Mouse (Mus musculus) gonadal fat pad, adult 2 months (tissue): Measurements from ENCODE around the gene Slc16a8. TPM values are rescaled to one million over a fixed set of nuclear protein-coding genes. Genes with fewer than 3 reads are reported as not detected.

Experiments used
- DNase-seq: peaks from one replicate; pipeline ENCODE4 v3.0.0-alpha.2; 2012; ENCODE audit warnings: low read depth
- polyA plus RNA-seq: library from polyadenylated mRNA; depleted of rRNA; stranded (reverse); fragments of >200 nt; gene quantifications from 2 replicates; pipeline ENCODE4 v1.2.3, GENCODE M21; 2012; rRNA removed

Slc16a8 gene
- polyA plus RNA-seq, 1 experiment = 0.26 TPM

DNA sequence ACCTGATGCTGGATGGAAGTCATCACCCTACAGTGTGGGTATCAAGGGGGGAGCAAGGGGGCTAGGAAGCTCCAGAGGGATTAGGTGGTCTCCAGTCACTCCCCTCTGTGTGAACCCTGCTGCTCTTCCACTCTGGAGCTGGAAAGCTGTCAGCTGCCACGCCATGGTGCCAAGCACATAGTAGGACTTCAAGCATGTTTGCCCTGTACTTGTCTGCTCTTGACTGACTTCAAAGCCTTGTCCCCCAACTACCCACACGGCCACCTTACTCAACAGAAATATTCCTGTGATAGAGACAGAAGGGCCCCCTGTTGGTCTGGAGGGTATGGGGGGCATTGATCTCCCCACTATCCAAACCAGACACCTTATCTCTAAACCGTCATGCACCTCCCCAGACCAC lies 38.4 kb downstream of the Slc16a8 start:
- no peak for DNase-seq

GRCm38 (mm10) chr15:79213591-79213990 lies 41.0 kb downstream of the Slc16a8 start:
- no peak for DNase-seq

- DNase-seq = no peak
Measured at GRCm38 (mm10) chr15:79212750-79213446, 41.7 kb downstream of the Slc16a8 start.

- no peak for DNase-seq
Measured at GRCm38 (mm10) chr15:79210357-79210756, 44.2 kb downstream of the Slc16a8 start.

- DNase-seq = no peak
Measured at GRCm38 (mm10) chr15:79208758-79209439, 45.7 kb downstream of the Slc16a8 start.

DNA sequence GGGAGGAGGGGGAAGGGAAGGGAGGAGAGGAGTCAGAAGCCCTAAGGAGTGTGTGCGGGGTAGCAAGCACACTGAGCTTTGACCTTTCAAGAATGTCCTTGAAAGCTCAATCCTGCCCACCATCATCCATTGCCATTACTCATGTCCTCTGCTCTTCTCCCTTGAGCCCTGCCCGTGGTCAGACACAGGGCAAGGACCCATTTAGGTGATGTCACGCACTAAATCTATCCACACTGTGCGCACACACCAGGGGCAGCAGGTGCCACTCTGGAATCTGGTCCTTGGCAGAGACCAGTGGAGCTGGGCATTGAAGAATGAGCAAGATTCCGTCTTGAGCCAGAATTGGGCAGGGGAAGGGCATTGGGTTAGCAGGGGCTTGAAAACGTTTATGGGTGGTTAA lies 46.4 kb downstream of the Slc16a8 start:
- DNase-seq = no peak

DNA sequence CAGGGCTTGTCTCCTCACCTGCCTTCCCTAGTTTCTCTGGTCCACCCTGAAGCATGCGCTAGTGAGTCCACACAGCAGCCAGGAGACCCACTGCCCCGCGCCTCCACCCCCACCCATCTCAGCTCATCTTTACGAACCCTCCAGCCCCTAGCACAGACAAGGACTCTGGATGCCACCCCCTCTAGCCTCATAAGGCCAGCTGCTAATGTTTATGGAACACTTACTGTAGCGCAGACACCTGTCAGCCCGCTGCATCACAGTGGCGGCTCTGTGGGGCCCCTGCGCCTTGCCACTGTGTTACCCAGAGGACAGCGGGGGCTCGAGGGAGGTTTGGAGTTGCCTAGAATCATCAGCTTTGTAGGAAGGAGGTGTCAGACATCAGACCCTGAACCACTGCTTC lies 52.0 kb downstream of the Slc16a8 start:
- DNase-seq = no peak

DNA sequence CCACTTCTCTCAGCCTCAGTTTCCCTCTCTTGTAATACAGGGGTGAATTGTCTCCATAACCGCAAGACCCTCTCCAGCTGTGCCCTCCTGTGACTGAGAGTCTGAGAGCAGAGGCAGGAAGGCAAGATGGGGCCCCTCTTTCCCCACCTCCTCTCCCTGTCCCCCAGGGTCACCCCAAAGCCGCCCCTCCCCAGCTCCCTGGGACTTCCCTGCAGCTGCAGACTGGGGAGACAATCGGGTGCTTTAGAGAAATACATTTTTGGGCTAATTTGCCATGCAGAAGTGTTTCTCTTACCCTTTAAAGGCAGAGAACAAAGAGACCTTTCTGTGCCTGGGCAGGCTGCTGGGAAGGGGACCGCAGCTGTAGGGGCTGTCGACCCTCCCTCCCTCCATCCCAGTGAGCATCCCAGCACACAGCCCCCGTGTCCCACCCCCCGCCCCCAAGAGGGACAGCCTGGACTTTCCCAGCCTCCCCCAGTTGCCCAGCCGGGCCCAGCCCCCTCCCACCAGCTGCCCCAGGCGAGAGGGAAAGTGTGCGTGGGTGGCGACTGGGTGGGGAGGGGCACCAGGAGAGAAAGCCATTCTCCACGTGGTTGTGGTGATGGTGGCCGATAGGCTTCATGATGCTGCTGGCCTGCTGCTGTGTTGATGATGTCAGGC lies 52.9 kb downstream of the Slc16a8 start:
- DNase-seq = no peak

Other genes starting within 250 kb of the Slc16a8 start
- gene H1f0, start 226.3 kb downstream of the Slc16a8 start, polyA plus RNA-seq = 71.6 and 91.7 TPM in 2 replicates
- gene Galr3, start 212.9 kb downstream of the Slc16a8 start, polyA plus RNA-seq = 1.7 and 2.9 TPM in 2 replicates
- 58.2 and 59.8 TPM in 2 replicates for gene Ankrd54, start 191.9 kb downstream of the Slc16a8 start, polyA plus RNA-seq
- gene Eif3l, start 179.6 kb downstream of the Slc16a8 start, polyA plus RNA-seq = 176 and 195 TPM in 2 replicates
- gene Micall1, start 145.9 kb downstream of the Slc16a8 start, polyA plus RNA-seq = 25.2 and 28.3 TPM in 2 replicates
- gene Polr2f, start 113.8 kb downstream of the Slc16a8 start, polyA plus RNA-seq = 41.4 and 56.3 TPM in 2 replicates
- 15.7 and 15.8 TPM in 2 replicates for gene 1700088E04Rik, start 113.5 kb downstream of the Slc16a8 start, polyA plus RNA-seq
- gene Sox10, start 89.5 kb downstream of the Slc16a8 start, polyA plus RNA-seq = 0.85 and 1.5 TPM in 2 replicates
- 33.0 and 33.9 TPM in 2 replicates for gene Pick1, start 25.6 kb downstream of the Slc16a8 start, polyA plus RNA-seq
- 0.11 and 0.46 TPM in 2 replicates for gene Gm49486, start 25.4 kb downstream of the Slc16a8 start, polyA plus RNA-seq
- 1.3 and 1.9 TPM in 2 replicates for gene Baiap2l2, start 30.8 kb upstream of the Slc16a8 start, polyA plus RNA-seq
- gene Pla2g6, start 73.6 kb upstream of the Slc16a8 start, polyA plus RNA-seq = 40.8 and 44.8 TPM in 2 replicates
- 3.1 and 3.7 TPM in 2 replicates for gene Maff, start 91.9 kb upstream of the Slc16a8 start, polyA plus RNA-seq
- 76.1 and 82.9 TPM in 2 replicates for gene Tmem184b, start 148.8 kb upstream of the Slc16a8 start, polyA plus RNA-seq
- 77.4 and 101 TPM in 2 replicates for gene Csnk1e, start 200.8 kb upstream of the Slc16a8 start, polyA plus RNA-seq